Mouse (Mus musculus): ENCODE results near the gene Trim25. TPM values are rescaled to one million over a fixed set of nuclear protein-coding genes. Genes with fewer than 3 reads are reported as not detected.
"Not testable (repeated sequence)": the region's sequence is repeated elsewhere in the genome, so short reads cannot be mapped to it uniquely, and the experiment has no call there.

Gene Trim25
- polyA plus RNA-seq, 1 experiment: 12.9 TPM

DNA sequence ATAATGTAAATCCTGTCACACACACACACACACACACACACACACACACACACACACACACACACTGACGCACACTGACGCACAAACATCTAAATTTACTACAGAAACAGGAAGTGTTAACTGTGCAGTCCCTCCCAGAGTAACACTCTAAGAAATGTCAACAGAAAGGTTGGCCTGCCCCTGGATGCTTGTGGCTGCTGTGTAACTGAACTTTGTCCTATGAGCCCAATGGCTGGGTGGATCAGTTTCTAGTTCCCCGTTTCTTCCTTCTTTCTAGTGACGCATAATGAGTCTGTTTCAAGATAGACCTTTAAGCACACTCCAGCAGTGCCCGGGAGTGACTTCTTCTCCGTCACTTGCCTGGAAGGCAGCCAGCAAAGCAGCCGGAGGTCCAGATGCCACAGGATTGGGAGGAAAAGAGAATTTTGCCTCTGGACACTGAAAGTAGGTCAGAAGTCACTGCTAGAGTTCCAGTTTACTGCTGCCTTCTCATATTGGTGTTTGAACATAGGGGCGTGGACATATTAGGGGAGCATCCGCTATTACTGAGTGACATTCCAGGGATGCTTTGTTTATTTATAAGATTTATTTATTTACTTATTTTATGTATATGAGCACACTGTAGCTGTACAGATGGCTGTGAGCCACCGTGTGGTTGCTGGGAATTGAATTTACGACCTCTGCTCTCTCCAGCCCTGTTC, 25.2 kb downstream of the Trim25 start:
- peak; percentile 51 for DNase-seq (ENCODE audit: low spot score)

DNA sequence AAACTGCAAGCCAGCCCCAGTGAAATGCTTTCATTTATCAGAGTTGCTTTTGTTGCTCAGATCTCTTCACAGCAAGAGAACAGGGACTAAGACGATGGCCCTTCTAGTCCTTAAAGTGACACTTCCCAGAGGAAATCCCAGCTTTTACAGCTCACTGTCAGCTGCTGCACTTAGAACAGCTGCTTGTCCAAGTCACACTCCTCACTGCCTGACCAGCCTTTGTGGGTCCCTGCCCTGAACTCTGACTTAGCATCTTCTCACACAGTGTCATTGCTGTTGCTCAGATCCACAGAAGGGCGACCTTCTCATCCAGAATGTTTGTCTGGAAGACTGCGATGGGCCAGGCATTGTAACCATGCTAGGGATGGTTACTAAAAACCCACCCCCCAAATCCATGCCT, 26.4 kb downstream of the Trim25 start:
- DNase-seq (ENCODE audit: low spot score): no peak

DNA sequence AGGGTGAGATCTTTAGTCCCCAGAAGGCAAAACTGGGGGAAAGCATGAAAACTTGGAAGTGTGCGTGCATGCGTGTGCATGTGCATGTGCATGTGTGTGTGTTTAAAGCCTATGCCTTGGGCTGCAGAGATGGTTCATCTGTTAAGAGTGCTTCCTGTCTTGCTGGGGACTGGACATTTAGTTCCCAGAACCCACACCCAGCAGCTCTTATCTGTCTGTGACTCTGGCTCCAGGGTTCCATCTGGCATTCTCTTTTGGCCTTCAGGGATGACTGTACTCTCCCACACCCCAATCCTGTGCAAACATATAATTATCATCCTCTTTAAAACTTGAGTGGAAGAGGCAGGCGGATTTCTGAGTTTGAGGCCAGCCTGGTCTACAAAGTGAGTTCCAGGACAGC, 26.9 kb downstream of the Trim25 start:
- no peak for DNase-seq (ENCODE audit: low spot score)

DNA sequence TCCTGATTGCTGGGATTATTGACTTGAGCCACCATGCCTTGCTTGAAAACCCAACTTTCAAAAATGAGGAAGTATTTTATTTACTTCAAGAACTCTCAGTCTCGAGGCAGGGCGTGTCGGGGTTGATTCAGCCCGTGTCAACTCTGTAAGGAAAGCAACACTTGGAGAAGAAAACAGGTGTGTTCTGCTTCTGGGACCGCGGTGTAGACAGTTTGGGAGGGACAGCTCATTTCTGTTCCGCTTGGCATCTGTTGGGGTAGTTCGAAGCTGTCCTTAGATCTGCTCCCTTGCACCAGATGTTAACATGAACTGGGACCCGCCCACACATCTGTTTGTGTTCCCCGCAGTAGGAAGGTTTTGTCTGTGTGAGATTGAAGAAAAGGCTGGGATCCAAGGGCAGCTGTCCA, 28.8 kb downstream of the Trim25 start:
- DNase-seq (ENCODE audit: low spot score): no peak

DNA sequence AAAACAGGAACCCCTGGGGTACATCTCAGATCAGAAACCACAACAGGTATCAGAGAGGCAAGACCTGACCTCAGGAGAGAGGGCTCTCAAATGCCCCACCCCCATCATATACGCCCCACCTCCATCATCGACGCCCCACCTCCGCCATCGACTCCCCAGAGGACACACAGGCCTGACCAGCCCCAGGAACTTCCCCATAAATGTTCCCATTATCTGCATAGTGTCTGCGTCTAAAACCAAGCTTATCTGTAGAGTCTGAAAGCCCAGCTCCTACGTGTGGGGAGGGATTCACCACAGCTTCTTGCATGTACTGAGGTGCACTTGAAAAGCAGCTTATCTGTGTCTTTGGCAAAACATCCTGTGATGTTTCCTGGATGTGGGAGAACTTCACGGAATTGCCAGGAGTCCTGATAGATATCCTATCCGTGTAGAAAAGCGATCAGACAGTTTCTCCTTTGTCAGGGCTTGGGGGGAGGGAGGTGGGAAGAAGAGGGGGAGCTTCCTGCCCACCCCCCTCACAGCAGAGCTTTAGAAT, 29.8 kb downstream of the Trim25 start:
- no peak for DNase-seq (ENCODE audit: low spot score)

DNA sequence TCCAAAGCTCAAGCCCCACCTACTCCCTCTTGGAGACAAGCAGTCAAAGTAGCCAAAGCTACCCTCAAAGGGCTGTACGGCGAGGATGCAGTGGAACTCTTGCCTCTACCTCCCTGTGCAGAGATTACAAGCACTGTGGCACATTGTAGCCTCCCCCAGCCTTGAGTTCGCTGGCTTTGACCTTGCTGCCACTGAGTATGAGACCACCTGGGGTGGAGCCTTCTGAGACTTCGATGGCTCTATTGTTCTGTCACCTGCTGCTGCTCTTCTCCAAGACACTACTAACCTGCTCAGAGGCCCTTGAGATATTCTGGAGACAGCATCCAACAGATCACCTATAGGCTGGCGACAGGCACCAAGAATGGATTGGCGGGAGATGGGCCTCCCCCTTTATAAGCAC, 31.4 kb downstream of the Trim25 start:
- DNase-seq (ENCODE audit: low spot score): no peak

DNA sequence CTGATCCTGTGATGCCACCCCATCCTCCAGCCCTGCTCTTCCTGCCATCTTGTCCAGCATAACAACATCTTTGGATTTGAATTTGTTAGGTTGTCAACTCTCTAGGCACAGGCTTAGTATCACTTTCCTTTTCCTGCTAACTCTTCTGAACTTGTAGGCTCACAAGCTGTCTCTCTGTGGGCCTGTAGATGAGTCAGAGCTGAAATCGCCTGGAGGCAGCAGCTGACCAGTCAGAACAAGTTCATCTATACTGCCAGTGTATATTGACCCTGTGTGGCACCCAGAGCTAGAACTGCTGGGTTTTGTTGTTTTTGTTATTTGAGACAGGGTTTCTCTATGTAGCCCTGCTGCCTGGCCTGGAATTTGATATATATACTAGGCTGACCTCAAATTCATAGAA, 32.0 kb downstream of the Trim25 start:
- no peak for DNase-seq (ENCODE audit: low spot score)

DNA sequence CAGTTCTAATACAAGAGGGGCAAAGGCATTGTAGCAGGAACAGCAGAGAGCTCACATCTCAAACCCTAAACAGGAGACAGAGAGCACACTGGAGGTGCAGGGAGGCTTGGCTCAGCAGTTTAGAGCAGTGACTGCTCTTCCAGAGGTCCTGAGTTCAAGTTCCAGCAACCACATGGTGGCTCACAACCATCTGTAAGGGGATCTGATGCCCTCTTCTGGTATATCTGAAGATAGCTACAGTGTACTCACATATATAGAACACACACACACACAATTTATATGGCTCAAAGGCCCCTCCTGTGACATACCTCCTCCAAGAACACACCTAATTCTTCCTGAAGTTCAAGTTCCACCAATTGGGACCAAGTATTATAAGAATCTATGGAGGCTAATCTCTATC, 35.4 kb downstream of the Trim25 start:
- no peak for DNase-seq (ENCODE audit: low spot score)

DNA sequence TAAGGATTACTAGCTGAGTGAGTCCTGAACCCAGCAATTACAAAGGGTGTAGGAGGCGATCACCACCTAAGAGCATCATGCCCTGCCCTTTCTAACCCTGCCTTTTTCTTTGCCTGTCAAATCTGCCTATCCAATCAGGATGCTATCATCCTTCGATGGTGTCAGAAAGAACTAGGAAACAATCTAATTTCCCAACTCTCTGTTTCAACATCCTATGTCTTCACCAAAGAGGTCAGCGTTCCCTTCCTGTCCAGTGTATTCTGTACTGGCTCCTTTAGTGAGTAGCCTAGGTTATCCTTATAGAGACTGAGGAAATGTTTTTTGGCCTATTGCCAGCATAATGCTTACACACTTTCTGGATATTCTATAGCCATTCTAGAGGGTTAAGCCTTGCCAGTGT, 36.4 kb downstream of the Trim25 start:
- DNase-seq (ENCODE audit: low spot score): no peak

DNA sequence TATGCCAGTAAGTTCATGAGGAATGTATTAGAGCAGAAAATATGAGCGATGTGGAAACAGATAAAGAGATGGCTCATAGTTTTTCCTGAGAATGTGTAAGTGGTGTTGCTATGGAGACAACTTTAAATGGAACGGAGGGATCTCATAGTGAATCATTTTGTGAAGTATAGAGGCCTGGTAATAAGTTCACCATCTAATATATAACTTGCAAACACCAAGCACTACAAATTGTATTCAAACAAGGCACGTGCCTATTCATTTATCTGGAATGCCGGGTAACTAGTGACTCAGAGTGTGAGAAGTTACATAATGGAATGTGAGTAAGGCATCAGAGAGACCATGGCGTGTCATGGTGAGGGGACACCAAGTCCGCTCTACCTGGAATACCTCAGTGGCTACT, 39.3 kb downstream of the Trim25 start:
- DNase-seq (ENCODE audit: low spot score): no peak

DNA sequence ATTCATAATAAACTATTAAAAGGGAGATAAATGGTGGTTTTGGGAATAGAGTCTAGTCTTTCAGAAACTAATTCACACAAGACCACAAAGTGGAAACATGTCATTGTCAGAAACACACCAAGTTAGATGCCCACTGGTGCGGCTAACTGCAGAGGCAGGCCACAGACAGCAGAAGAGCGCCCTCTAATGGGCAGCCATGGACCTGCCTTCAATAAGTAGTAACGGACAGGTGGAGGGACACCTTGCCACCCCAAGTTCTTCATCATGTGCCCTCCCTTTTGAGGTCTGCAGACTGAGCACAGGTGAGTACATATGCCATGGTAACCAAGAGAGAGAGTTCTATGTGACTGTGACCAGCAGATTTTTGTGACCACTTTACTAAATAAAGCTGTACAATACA, 40.1 kb downstream of the Trim25 start:
- DNase-seq (ENCODE audit: low spot score): no peak

DNA sequence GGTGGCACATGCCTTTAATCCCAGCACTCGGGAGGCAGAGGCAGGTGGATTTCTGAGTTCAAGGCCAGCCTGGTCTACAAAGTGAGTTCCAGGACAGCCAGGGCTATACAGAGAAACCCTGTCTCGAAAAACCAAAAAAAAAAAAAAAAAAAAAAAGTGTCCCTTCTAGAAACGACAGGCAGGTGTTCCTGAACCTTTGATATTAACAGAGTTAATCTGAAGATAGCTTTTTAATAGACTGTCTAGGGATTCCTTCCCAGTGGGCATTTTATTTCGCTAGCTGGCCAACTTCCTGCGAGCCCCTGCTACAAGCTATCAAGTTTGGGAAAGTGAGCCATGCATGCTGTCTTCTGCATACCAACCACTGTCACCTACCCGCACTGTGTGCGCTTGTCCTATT, 41.9 kb downstream of the Trim25 start:
- DNase-seq (ENCODE audit: low spot score): not testable (repeated sequence)

DNA sequence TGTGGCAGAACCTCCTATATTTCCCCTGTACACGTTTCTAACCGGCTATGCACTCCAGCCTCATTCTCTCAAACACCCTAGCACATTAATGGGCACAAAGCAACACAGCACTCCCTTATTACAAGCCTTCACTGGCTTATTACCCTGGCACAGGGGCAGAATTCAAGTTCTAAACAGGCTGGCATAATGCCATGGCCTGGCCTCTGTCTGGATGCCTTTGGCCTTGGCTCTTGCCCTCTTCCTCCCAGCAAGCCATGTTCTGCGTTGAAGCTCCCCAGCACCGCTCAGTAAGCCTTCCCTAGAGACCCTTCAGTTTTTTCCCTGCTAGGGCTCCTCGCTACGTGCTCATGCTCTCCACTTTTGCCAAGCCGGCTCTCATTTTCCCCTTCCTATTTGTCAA, 43.9 kb downstream of the Trim25 start:
- no peak for DNase-seq (ENCODE audit: low spot score)

DNA sequence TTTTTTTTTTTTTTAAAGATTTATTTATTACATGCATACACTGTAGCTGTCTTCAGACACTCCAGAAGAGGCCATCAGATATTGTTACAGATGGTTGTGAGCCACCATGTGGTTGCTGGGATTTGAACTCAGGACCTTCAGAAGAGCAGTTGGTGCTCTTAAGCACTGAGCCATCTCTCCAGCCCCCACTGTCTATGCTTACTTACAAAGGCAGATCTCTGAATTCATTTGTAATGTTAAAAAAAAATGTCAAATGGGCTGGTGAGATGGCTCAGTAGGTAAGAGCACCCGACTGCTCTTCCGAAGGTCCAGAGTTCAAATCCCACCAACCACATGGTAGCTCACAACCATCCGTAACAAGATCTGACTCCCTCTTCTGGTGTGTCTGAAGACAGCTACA, 46.3 kb downstream of the Trim25 start:
- not testable (repeated sequence) for DNase-seq (ENCODE audit: low spot score)

DNA sequence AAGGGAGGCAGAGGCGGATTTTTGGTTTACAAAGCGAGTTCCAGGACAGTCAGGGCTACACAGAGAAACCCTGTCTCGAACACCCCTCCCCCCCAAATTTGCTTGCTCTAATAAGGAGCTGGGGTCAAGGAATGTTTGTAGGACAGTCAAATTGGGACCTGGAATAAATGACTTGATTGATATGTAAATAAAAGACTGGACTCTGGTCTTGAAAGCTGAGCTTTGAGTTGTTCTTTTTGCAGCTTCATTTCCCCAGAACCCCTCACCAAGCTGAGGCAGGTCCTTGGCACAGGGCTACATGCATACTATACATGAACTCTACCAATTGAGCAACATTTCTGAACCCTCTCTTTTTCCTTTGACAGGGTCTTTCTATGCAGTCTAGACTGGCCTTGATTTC, 46.8 kb downstream of the Trim25 start:
- no peak for DNase-seq (ENCODE audit: low spot score)

DNA sequence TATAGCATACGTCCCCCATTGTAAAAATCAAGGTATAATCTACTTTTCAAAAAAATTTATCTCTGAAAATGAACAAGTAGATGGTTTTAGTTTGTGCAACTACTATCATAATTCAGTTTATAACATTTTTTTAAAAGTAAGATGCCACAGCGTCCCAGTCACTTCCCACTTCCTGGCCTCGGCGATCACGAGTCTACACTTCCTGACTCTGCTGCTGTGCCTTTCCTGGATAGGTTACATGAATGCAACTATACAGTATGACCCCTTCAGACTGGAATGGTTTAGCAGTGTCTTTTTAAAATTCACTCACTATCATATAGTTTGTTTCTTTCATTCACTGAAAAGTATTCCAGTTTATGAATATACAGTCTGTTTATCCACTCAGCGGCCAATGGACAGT, 52.6 kb downstream of the Trim25 start:
- no peak for DNase-seq (ENCODE audit: low spot score)

DNA sequence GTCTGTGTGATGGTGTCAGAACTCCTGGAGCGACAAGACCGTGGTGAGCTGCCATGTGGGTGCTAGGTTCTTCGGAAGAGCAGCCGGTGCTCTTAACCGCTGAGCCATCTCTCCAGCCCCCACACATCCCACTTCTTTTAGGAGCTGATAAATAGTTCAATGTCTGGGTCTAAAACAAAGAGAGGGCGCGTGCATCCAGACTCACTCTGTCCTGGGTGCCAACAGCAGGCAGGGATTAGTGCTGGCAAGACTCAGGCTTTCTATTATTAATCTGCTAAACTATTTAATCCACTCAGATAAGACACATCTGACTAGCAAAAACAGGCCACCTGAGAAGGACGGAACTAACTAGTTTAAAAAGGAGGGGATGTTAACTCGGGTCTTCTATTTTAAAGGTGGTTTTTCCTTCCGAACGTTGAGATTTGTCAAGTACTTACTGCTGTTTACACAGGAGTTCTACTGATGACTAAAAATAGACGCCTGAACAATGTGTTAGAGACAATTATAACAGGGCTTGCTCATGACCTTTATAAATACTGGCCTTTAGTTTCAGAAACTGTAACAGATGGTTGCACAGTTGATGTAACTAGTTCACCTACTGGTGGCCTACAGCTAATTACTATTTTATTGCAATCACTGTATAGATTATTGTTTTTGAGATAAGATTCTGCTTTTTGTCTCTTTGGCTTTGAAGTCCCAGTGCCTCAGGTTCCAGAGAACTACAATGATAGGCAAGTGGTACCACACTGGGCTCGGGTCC, 56.9 kb downstream of the Trim25 start:
- no peak for DNase-seq (ENCODE audit: low spot score)

DNA sequence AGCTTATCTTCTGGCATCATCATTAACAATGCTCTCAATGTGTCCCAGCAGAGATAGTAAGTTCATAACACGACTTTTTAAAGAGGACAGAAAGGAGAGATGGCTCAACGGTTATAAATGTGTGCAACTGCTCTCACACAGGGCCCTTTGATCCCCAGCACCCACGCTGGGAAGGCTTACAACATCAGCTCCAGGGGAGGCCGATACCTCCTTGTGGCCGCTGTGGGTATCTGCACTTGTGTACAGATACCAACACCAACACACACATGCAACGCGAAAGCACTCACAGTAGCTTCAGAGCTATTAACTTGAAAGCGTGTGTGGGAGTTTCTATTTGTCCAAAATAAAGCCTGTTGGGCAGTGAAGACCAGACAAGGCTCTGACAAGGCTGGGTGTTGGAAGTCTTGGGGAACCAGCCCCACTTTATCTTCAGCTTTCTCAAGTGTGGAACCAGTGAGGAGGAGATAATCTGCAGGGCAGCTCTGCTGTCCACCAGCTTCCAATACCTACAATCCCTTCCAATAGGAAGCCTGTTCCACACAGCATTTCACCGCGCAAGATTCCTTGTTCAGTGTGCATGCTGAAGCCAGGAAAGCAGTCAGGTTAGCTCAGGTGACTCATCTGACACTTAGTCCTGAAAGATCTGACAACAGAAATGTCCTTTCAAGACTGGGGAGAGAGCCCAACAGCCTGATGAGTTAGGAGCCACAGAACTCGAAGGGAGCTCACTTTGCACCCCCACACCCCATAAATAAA, 59.5 kb downstream of the Trim25 start:
- no peak for DNase-seq (ENCODE audit: low spot score)

DNA sequence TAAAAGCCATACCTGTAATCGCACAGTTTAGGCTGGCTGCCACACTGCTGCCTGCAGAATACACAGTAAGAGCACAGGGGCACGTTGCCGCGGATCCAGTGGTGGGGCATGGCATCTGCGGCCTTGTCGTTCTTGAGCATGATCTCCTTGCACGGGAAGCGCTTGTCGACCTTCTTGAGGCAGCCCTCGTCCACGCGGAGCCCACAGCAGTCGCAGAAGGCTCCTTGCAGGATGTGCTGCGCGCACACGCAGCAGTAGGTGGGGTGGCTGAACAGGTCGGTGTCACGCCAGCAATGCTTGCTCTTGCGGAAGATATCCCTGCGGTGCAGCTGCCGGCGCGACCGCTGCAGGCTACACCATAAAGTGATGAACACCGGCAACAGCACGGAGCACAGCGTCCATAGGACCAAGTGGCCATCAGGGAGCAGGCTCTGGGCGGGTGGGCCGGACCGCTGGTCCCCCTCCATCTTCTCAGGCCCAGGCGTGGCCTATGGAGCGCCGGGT, 60.8 kb downstream of the Trim25 start:
- no peak for DNase-seq (ENCODE audit: low spot score)

DNA sequence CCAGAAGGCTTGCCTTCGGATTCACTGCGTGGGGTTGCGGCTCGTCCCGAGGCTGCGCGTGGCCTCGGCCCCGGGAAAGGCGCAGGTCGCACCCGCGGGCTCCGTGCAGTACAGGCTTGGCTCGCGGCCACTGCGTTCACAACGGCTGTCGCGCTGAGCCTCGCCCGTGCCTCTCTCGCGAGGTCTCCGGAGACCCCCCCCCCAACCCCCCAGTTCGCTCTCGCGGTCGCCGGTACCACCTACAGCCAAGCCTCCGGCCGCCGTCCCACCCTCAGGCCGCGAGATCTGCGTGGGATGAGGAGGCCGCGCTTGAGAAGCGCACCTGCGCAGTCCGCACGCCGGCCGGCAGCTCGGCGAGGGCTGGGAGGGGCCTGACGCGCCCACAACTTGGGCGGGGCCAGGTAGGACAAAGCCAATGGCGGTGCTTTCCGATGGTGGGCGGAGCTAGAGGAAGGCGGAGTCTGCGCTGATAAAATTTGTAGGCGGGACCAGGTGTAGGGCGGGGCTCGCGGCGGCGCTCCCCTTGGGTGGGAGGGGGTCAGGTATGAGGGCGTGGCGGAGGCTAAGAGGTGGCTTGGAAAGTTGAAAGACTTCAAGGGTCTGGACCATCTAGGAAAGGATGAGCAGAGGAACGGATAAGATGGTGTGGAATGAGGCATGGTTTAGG, 61.4 kb downstream of the Trim25 start:
- DNase-seq (ENCODE audit: low spot score): peak; percentile 79

DNA sequence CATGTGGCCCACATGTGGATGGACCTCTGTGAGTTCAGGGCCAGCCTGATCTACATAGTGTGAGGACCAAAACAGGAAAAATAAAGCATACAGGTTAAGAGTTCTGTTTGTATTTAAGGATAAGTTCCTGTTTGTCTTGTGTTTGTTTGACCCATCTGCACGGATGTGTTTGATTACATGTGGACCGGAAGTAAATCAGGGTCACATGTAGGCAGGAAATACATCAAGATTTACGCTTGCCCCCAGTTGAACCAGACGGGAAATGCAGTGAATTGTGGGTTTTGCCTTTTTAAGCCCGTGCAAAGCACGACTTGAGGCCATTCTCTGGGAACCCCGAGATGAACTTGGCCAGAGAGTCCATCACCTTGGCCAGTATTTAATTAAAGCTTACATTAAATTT, 62.2 kb downstream of the Trim25 start:
- no peak for DNase-seq (ENCODE audit: low spot score)

DNA sequence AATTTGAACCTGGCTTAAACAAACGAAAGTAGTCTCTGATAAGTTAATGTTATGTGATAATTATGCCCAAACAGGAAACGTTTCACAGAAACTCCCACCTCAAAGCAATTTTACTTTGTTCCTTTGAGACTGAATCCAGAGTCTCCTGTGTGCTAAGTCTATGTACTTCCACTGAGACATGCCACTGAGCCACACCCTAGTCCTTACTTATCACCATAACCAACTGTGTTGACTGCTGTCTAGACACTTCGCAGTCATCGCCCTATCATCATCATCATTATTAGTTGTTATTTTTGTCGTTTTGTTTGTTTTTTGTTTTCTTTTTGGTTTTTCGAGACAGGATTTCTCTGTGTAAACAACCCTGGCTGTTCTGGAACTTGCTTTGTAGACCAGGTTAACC, 65.1 kb downstream of the Trim25 start:
- no peak for DNase-seq (ENCODE audit: low spot score)
